Mouse (Mus musculus) MEL (cell line): ENCODE results near the gene Prdm11.

Experiments
- CHD2 ChIP-seq: IDR thresholded peaks from 2 replicates; pipeline ENCODE4 v1.6.1; 2011; ENCODE audit warnings: low read length, improper control_type of control experiment
- MYC ChIP-seq: IDR thresholded peaks from 2 replicates; pipeline ENCODE4 v1.6.1; 2011; ENCODE audit warnings: low read depth, mild to moderate bottlenecking, low read length, improper control_type of control experiment, moderate library complexity
- POLR2A ChIP-seq, 2 experiments: IDR thresholded peaks; 2 replicates each; pipeline ENCODE4 v1.6.1; 2011 to 2012; ENCODE audit warnings: low read length in 2 of 2, mild to moderate bottlenecking in 2 of 2, control low read depth in 1 of 2, improper control_type of control experiment in 1 of 2, low read depth in 1 of 2, moderate library complexity in 1 of 2; ENCODE audit not compliant: control insufficient read depth in 1 of 2, insufficient read depth in 1 of 2, poor library complexity in 1 of 2
- SIN3A ChIP-seq: IDR thresholded peaks from 2 replicates; pipeline ENCODE4 v1.6.1; 2012; ENCODE audit warnings: low read length, improper control_type of control experiment, inconsistent platforms
- UBTF ChIP-seq: IDR thresholded peaks from 2 replicates; pipeline ENCODE4 v1.6.1; 2012; ENCODE audit warnings: low read depth, mild to moderate bottlenecking, inconsistent platforms, low read length, improper control_type of control experiment, moderate library complexity, borderline replicate concordance; ENCODE audit not compliant: insufficient read depth
- USF1 ChIP-seq: IDR thresholded peaks from 2 replicates; pipeline ENCODE4 v1.6.1; 2014; ENCODE audit warnings: low read depth, mild to moderate bottlenecking, inconsistent platforms, low read length, improper control_type of control experiment, moderate library complexity
- USF2 ChIP-seq, 2 experiments: IDR thresholded peaks; 2 replicates each; pipeline ENCODE4 v1.6.1; 2011 to 2012; ENCODE audit warnings: improper control_type of control experiment in 2 of 2, low read length in 2 of 2, borderline replicate concordance in 1 of 2, inconsistent platforms in 1 of 2, low read depth in 1 of 2, mild to moderate bottlenecking in 1 of 2; ENCODE audit not compliant: insufficient read depth in 1 of 2
- ZC3H11A ChIP-seq: IDR thresholded peaks from 2 replicates; pipeline ENCODE4 v1.6.1; 2012; ENCODE audit warnings: low read depth, mild to moderate bottlenecking, inconsistent platforms, low read length, improper control_type of control experiment
- ZNF384 ChIP-seq: IDR thresholded peaks from 2 replicates; pipeline ENCODE4 v1.6.1; 2012; ENCODE audit warnings: low read depth, mild to moderate bottlenecking, inconsistent platforms, low read length, improper control_type of control experiment

DNA sequence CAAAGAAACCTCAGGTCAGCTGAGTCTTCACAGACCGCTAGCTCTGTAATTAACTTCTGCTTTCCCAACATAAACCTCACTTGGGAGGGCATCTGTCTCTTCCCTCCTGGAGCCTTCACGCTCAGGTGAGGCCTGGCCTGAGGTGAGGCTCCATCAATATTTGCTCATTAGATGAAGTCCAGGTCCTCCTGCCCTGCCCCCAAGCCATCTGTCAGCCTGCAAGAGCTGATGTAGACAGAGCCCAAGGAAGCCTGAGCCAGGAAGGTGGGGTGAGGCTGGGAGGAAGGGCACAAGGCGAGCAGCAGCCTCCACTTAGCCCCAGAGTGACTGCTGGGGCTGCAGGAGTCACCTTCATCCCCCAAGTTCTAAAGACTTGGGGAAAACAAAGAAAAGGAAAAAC, 110.5 kb downstream of the Prdm11 start:
- no peak for TF ChIP-seq UBTF
- no peak for TF ChIP-seq POLR2A (IDR thresholded peaks at IDR 0.05; ENCODE audit: control insufficient read depth in 1 of 2, insufficient read depth in 1 of 2, low read depth in 1 of 2, low read length in 2 of 2, poor library complexity in 1 of 2)
- TF ChIP-seq CHD2: no peak
- TF ChIP-seq MYC: no peak
- no peak for TF ChIP-seq USF1
- no peak for TF ChIP-seq ZC3H11A
- no peak for TF ChIP-seq ZNF384
- TF ChIP-seq SIN3A: no peak
- no peak for TF ChIP-seq USF2 (IDR thresholded peaks at IDR 0.05; ENCODE audit: borderline replicate concordance in 1 of 2, insufficient read depth in 1 of 2, low read depth in 1 of 2, low read length in 2 of 2)
